Mouse (Mus musculus) liver, adult (tissue): ENCODE measurements around the gene 4930449I24Rik.
"Not testable (repeated sequence)": the region's sequence is repeated elsewhere in the genome, so short reads cannot be mapped to it uniquely, and the experiment has no call there.

Experiments
- GATA4 ChIP-seq: IDR thresholded peaks from 2 replicates; pipeline ENCODE4 v1.6.1; 2014; ENCODE audit warnings: mild to moderate bottlenecking, low read length; ENCODE audit not compliant: insufficient replicate concordance

Gene 4930449I24Rik

DNA sequence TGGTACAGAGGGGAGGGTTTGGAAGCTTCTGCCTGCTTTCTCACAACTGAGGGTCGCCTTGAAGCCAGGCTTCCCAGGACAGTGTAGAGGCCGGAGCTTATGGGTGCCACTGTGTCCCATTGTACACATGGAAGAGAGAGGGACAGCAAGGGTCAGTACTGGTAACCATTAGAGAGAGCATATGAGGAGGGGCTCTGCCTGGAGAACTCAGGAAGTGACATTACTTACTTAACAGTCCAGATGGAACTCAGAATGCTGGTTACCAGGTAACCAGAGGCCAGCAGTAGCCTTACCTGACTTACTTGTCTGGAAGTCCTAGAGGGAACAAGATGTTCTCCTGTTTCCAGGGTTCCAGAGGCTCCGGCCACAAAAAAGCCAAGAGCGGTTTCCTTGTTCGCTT, at the start of gene 4930449I24Rik:
Gene 4930449I24Rik, plus strand, starts transcription at position 301 of the 400 bp plus-strand sequence.
- not testable (repeated sequence) for TF ChIP-seq GATA4

DNA sequence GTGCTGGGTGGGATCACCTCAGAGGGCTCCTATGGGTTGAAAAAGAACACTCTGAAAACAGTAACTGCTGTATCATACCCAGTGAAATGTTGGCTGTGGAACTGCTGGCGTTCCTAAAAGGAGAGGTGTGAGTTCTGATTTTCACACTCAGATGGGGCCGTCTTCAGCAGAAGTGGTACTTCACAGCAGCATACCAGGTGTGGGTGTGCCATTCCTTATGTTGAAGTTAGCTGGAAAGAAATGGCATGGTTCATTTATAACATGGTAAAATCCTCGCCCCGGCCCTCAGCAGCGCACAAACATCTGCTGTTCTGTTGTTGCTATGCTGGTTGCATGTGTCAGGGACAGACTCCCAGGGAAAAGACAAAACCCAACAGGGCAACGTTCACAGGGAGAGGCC, 48.6 kb upstream of the 4930449I24Rik start:
- no peak for TF ChIP-seq GATA4

- no peak for TF ChIP-seq GATA4
Measured at GRCm38 (mm10) chr5:146461612-146462011, 40.6 kb upstream of the 4930449I24Rik start.

DNA sequence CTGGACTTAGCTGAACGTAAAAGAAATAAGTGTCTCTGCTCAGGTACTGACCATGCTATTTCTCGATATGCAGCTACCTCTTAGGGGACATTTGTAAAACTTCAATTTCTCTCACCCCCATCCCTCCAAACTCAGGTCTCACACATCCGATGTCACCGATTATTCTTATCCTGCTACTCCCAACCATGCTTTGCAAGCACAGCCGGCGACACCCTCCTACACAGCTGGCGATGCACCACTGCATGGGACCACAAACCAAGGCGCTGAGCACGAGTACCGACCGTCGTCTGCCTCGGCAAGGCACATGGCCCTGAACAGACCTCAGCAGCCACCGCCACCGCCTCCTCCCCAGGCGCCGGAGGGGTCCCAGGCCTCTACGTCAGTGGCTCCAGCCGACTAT, 35.5 kb upstream of the 4930449I24Rik start:
- TF ChIP-seq GATA4: no peak

GRCm38 (mm10) chr5:146468311-146468710, 33.9 kb upstream of the 4930449I24Rik start:
- no peak for TF ChIP-seq GATA4

GRCm38 (mm10) chr5:146470821-146471220, 31.4 kb upstream of the 4930449I24Rik start:
- no peak for TF ChIP-seq GATA4

DNA sequence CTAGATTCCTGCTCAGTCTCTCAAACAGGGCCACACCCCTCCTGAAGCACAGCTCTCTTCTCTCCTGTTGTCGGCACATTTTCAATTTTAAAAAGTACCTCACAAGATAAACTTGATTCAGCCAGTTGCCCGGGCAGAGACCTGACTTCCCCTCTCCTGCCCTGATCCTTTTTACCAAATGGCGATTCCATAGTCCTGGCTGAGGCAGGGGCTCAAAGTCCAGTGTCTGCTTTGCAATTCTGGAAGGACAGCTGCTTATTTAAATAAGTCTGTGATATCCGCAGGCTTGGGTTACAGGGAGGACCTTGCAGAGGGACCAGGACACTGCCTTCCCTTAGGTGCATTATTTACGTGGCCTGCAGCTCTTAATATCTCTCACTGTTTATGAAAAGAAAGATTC, 30.9 kb upstream of the 4930449I24Rik start:
- TF ChIP-seq GATA4: no peak

GRCm38 (mm10) chr5:146471821-146472220, 30.4 kb upstream of the 4930449I24Rik start:
- TF ChIP-seq GATA4: no peak

GRCm38 (mm10) chr5:146481665-146482064, 20.5 kb upstream of the 4930449I24Rik start, which contains the start of gene Gm6408:
Gm6408 (plus strand) TSS chr5:146481965.
- TF ChIP-seq GATA4: not testable (repeated sequence)

GRCm38 (mm10) chr5:146491063-146491462, 11.1 kb upstream of the 4930449I24Rik start, which contains the start of gene Gm6370:
Gm6370 (plus strand) TSS chr5:146491363.
- not testable (repeated sequence) for TF ChIP-seq GATA4

- TF ChIP-seq GATA4: not testable (repeated sequence)
Measured at GRCm38 (mm10) chr5:146513823-146514222, 11.6 kb downstream of the 4930449I24Rik start, which contains the start of gene Gm3402. Gm3402 (plus strand) TSS chr5:146514123.

DNA sequence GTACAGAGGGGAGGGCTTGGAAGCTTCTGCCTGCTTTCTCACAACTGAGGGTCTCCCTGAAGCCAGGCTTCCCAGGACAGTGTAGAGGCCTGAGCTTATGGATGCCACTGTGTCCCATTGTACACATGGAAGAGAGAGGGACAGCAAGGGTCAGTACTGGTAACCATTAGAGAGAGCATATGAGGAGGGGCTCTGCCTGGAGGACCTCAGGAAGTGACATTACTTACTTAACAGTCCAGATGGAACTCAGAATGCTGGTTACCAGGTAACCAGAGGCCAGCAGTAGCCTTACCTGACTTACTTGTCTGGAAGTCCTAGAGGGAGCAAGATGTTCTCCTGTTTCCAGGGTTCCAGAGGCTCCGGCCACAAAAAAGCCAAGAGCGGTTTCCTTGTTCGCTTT, 23.3 kb downstream of the 4930449I24Rik start, which contains the start of gene Gm3404:
Gene Gm3404, plus strand, starts transcription at position 301 of the 400 bp plus-strand sequence.
- TF ChIP-seq GATA4: not testable (repeated sequence)

DNA sequence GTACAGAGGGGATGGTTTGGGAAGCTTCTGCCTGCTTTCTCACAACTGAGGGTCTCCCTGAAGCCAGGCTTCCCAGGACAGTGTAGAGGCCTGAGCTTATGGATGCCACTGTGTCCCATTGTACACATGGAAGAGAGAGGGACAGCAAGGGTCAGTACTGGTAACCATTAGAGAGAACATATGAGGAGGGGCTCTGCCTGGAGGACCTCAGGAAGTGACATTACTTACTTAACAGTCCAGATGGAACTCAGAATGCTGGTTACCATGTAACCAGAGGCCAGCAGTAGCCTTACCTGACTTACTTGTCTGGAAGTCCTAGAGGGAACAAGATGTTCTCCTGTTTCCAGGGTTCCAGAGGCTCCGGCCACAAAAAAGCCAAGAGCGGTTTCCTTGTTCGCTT, 35.1 kb downstream of the 4930449I24Rik start, which contains the start of gene Gm3409:
Gene Gm3409, plus strand, starts transcription at position 301 of the 400 bp plus-strand sequence.
- TF ChIP-seq GATA4: not testable (repeated sequence)
